Mouse (Mus musculus) adrenal gland, adult (tissue): ENCODE measurements at regions not wholly inside any gene's neighbourhood (a gene's known extent, or its start where the extent isn't known, plus 50 kb on each side); places are given as distances from the start of the nearest gene placed in this dataset.
A peak's percentile ranks its signal among the peaks of the same experiment; 100 is the strongest.

Source experiments
- DNase-seq, 2 experiments: peaks; one replicate each; pipeline ENCODE4 v3.0.0; 2022 to 2023; ENCODE audit warnings: low spot score in 1 of 2; ENCODE audit not compliant: inconsistent age in 2 of 2

DNA sequence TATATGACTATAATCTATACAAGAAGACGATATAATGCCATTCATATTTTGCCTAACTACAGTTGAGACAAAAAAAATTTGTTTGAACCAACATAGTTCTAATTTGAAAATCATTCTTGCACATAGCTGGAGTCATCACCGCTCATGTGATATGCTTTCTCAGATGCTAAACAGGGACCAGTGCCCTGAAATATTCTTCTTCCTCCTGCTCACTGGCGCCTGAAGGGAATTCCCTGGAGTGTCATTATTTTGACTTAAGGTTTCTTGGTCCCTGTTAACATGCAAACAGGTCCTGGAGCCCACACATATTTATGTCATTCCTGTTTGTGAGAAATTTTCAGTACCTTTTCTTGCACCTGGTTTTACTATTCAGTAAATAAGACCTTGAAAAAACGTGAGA, 177.5 kb upstream of the Syt1 start:
- DNase-seq = no peak

GRCm38 (mm10) chr10:109185243-109185642, 174.5 kb upstream of the Syt1 start:
- no peak for DNase-seq

GRCm38 (mm10) chr10:109180527-109180926, 169.7 kb upstream of the Syt1 start:
- no peak for DNase-seq

GRCm38 (mm10) chr10:109160730-109161129, 149.9 kb upstream of the Syt1 start:
- DNase-seq = no peak

GRCm38 (mm10) chr10:109155768-109156167, 145.0 kb upstream of the Syt1 start:
- DNase-seq = no peak

DNA sequence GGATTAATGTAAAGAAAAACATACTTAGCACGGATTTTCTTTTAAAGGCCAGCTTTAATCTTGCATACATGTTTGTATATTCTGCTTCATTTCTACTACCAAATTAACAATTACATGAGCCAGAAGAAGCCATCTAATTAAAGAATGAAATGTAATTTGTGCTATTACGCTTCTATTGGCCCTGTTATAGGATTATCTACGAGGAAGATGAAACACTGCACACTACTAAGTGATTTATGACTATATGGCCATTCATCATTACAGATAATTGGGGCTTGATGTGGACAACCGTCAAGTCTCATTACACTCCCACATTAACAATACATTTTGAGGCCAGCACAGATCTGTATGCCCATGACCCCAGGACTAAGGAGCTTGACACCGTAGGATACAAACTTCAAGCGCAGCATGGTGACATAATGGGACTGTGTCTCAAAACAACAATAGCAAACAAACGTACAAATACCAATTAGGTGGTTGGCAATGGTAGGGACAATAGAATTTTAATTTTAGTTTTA, 129.7 kb upstream of the Syt1 start:
- no peak for DNase-seq

DNA sequence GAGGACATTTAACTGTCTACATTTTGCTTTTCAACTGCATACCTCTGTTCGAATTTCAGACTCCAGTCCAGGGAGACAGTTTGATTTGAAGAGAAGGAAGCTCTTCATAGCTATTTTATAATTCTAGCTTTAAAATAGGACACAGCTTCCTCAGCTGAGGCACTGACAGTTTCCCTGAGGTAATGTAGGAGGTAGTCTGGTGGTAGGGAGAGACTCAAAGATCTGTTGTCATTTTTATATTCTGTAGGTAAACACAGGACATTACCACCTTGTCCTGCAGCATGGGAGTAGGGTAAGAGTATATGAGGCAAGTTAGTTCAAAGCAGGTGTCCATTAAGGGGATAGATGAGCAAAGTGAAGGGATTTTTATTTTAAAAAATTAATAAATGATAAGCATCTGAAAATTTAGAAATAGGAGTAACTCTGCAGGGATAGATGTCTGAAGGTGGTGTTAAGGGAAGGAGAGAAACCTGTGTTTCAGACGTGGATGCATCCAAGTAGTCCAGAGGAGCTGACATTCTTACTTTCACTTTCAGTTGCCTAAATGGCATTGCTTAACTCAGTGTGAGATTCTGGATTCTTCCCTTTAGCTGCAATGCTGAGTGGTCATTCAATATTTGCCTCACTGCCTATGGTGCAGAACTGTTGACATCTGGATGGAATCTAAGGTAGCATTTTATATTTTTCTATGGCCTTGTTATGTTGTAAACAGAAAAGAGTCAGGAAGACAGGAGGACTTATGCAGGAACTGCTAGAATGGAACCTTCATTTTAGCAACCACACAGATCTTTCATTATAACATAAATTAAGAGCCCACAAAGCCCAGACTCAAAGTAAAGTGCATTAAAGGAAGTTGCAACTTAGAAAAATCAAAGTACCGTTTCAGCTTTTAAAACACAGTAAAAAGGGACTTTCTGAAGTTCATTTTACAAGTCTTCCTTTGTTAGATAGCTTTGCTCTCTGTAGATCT, 126.3 kb upstream of the Syt1 start:
- DNase-seq = peak; percentile 5 to 65

- DNase-seq = no peak
Measured at GRCm38 (mm10) chr10:109134521-109134920, 123.7 kb upstream of the Syt1 start.

- no peak for DNase-seq
Measured at GRCm38 (mm10) chr10:109132091-109132573, 121.3 kb upstream of the Syt1 start.

- DNase-seq = peak; percentile 8 to 17
Measured at GRCm38 (mm10) chr10:109129552-109130110, 118.8 kb upstream of the Syt1 start.

DNA sequence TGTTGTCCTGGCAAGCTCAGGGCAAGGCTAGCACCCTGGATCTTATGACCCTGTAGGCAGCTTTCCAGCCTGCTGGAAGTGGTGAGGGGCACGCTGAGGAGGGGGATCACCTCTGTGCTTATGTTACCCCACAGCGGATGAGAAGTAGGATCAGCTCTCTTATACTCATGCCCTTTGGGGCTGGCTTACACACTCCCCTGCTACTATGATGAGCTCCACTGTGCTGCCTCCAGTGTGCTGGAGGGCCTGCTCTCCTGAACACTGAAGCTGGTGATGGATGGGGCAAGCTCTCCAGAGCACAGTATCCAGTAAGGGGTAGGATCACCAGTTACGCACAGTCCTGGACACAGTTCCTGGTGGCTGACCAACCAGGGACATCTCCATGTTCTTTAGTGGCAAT, 118.3 kb upstream of the Syt1 start:
- DNase-seq = no peak

DNA sequence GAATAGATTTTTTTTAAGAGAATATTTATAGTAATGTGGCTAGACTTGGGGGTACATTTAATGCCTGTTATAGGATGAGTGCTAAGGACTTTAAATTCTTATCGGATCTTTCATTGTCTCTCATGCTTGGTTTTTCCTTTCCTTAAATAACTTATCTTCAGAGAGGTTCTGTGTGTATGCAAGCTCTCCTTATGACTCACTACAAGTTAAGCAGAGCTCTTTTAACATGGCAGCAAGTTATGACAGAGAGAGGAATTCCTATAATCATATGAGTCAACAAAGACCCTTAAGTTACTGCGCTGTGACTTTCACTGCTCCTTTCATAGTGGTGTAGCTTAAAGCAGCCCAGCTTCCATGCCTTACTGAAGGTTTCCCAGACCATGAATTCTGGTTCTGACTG, 115.9 kb upstream of the Syt1 start:
- DNase-seq = no peak

DNA sequence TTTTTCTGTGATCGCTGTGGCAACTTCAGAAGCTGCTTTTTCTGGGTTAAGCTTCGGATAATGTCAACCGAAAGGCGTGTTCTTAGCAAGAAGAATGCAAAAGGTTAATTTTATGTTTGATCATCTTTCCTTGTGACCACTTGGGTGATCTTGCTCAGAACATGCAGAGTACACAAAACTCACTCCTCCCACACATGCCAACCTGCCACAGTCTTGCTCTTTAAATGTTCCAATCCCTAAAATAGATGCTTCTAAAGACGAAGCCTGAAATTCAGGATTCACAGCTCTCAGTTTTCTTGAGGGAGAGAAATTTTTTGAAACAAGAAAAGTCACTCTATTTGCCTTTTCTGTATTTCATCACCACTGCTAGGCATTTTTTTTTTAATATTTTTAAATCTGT, 106.4 kb upstream of the Syt1 start:
- DNase-seq = no peak

- DNase-seq = no peak
Measured at GRCm38 (mm10) chr10:109115013-109115627, 104.3 kb upstream of the Syt1 start.

- no peak for DNase-seq
Measured at GRCm38 (mm10) chr10:109105781-109106180, 95.0 kb upstream of the Syt1 start.

DNA sequence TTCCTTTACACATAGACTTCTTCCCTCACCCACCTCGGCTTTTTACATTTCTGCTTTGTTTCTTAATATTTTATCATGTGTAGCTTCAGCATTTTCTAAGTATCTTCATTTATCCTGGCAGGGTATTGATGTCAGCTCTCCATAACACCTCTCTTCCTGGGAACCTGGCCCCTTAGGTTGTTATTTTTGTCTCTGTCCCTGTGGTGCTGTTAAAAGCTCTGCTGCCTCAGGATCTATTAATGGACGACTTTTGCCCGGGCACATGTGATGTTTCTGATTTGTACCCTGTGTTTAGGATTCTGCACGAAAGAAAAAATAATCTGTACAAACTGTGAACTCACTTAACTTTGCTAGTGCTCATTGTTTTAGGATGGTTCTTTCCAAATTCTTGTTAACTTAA, 81.4 kb upstream of the Syt1 start:
- DNase-seq = no peak

DNA sequence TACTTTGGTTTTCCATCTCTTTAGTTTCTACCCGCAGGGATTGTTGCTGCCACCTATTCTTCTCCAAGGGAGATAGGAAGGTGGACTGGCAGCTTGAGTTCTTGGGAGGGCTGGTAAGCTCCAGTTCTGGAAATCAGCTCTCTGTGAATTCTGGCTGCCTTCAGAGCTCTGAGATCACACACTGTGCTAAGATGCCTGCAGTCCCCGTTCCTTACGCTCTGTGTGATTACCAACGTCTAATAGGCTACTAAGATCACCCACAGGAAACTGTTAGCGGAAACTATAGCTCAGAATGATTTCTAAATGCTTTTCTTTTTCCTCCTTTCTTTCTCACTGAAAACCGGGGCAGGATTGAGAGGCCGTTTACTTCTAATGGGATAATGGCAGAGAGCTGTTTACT, 69.0 kb upstream of the Syt1 start:
- DNase-seq = no peak

GRCm38 (mm10) chr10:109074218-109074617, 63.4 kb upstream of the Syt1 start:
- no peak for DNase-seq
